Mouse (Mus musculus): ENCODE data around the gene Rpap2. TPM values are rescaled to one million over a fixed set of nuclear protein-coding genes. Genes with fewer than 3 reads are reported as not detected.

The Rpap2 gene
- polyA plus RNA-seq, 1 experiment from 2014 or later = 21.8 TPM

- WGBS = 95% methylated on average over 8 of the region's 8 CpGs
- Histone ChIP-seq H3K4me1 (replicated peaks) (no peaks in the 10 kb centered on the region), H3K9me3 (no peaks in the 10 kb centered on the region), H3K36me3 (0 out of 2 replicates have a peak, but pooled peaks cover 20% of the 10 kb centered on the region), H3K4me3 (no peak overlapping the region), H3K9ac (no peak overlapping the region), H3K27ac (replicated peaks) (no peak overlapping the region), H3K4me2 (no peak overlapping the region), H3K27me3 (no peaks in the 10 kb centered on the region)
- no peak for ATAC-seq (ENCODE audit: low read depth)
Observed at GRCm38 (mm10) chr5:107638366-107638765, 41.2 kb downstream of the Rpap2 start.

- Histone ChIP-seq H3K27me3 (no peaks in the 10 kb centered on the region), H3K27ac (replicated peaks) (no peak overlapping the region), H3K9ac (no peak overlapping the region), H3K4me1 (replicated peaks) (no peaks in the 10 kb centered on the region), H3K9me3 (no peaks in the 10 kb centered on the region), H3K4me2 (no peak overlapping the region), H3K4me3 (no peak overlapping the region), H3K36me3 (0 out of 2 replicates have a peak, but pooled peaks cover 23% of the 10 kb centered on the region)
- ATAC-seq (ENCODE audit: low read depth) = no peak
- WGBS = 93% methylated on average over 2 of the region's 2 CpGs
Observed at GRCm38 (mm10) chr5:107644595-107644994, 47.4 kb downstream of the Rpap2 start.

GRCm38 (mm10) chr5:107645935-107646334, 48.8 kb downstream of the Rpap2 start:
- Histone ChIP-seq H3K9me3 (no peaks in the 10 kb centered on the region), H3K27me3 (no peaks in the 10 kb centered on the region), H3K27ac (replicated peaks) (no peak overlapping the region), H3K36me3 (0 out of 2 replicates have a peak, but pooled peaks cover 21% of the 10 kb centered on the region), H3K4me3 (no peak overlapping the region), H3K4me2 (no peak overlapping the region), H3K4me1 (replicated peaks) (no peaks in the 10 kb centered on the region), H3K9ac (no peak overlapping the region)
- no peak for ATAC-seq (ENCODE audit: low read depth)
- 84% methylated on average over 2 of the region's 2 CpGs for WGBS

- ATAC-seq (ENCODE audit: low read depth) = no peak
Observed at GRCm38 (mm10) chr5:107647580-107647979, 50.4 kb downstream of the Rpap2 start.

GRCm38 (mm10) chr5:107648552-107649125, 51.5 kb downstream of the Rpap2 start:
- no peak for ATAC-seq (ENCODE audit: low read depth)
- Histone ChIP-seq H3K4me1 (replicated peaks) (no peaks in the 10 kb centered on the region), H3K9me3 (no peaks in the 10 kb centered on the region), H3K9ac (no peak overlapping the region), H3K4me2 (no peak overlapping the region), H3K27me3 (no peaks in the 10 kb centered on the region), H3K4me3 (no peak overlapping the region), H3K36me3 (0 out of 2 replicates have a peak, but pooled peaks cover 8% of the 10 kb centered on the region), H3K27ac (replicated peaks) (no peak overlapping the region)
- WGBS = 69% methylated on average over 5 of the region's 5 CpGs

More at GRCm38 (mm10) chr5:107647580-107647979, 50.4 kb downstream of the Rpap2 start:
- Histone ChIP-seq H3K36me3 (0 out of 2 replicates have a peak, but pooled peaks cover 14% of the 10 kb centered on the region), H3K4me2 (no peak overlapping the region), H3K27me3 (no peaks in the 10 kb centered on the region), H3K9me3 (no peaks in the 10 kb centered on the region), H3K27ac (replicated peaks) (no peak overlapping the region), H3K4me3 (no peak overlapping the region), H3K4me1 (replicated peaks) (no peaks in the 10 kb centered on the region), H3K9ac (no peak overlapping the region)
- 64% methylated on average over 4 of the region's 4 CpGs for WGBS

GRCm38 (mm10) chr5:107649680-107650079, 52.5 kb downstream of the Rpap2 start:
- WGBS = 90% methylated on average over 2 of the region's 2 CpGs
- H3K36me3 ChIP-seq = 0 out of 2 replicates have a peak, but pooled peaks cover 7% of the 10 kb centered on the region
- H3K9me3 ChIP-seq = no peaks in the 10 kb centered on the region

GRCm38 (mm10) chr5:107650427-107650826, 53.3 kb downstream of the Rpap2 start:
- no peaks in the 10 kb centered on the region for H3K27me3 ChIP-seq
- no peak overlapping the region for H3K27ac ChIP-seq (replicated peaks)
- H3K4me1 ChIP-seq (replicated peaks) = no peaks in the 10 kb centered on the region
- no peak overlapping the region for H3K4me3 ChIP-seq
- no peak for ATAC-seq (ENCODE audit: low read depth)
- H3K4me2 ChIP-seq = no peak overlapping the region
- no peak overlapping the region for H3K9ac ChIP-seq
- no peaks in the 10 kb centered on the region for H3K9me3 ChIP-seq
- WGBS = 88% methylated on average over 1 of the region's 1 CpGs
- no peaks in the 10 kb centered on the region for H3K36me3 ChIP-seq

More at GRCm38 (mm10) chr5:107649680-107650079, 52.5 kb downstream of the Rpap2 start:
- no peak overlapping the region for H3K27ac ChIP-seq (replicated peaks)
- no peak overlapping the region for H3K9ac ChIP-seq
- no peaks in the 10 kb centered on the region for H3K27me3 ChIP-seq
- no peak for ATAC-seq (ENCODE audit: low read depth)
- no peak overlapping the region for H3K4me3 ChIP-seq
- H3K4me2 ChIP-seq = no peak overlapping the region
- no peaks in the 10 kb centered on the region for H3K4me1 ChIP-seq (replicated peaks)

- no peak for ATAC-seq (ENCODE audit: low read depth)
- peaks cover 6% of the 10 kb centered on the region for H3K36me3 ChIP-seq
- H3K27ac ChIP-seq (replicated peaks) = no peak overlapping the region
- H3K9me3 ChIP-seq = no peaks in the 10 kb centered on the region
- no peak overlapping the region for H3K4me2 ChIP-seq
- H3K4me3 ChIP-seq = no peak overlapping the region
- no peak overlapping the region for H3K9ac ChIP-seq
- H3K27me3 ChIP-seq = no peaks in the 10 kb centered on the region
- WGBS = 94% methylated on average over 4 of the region's 4 CpGs
- no peaks in the 10 kb centered on the region for H3K4me1 ChIP-seq (replicated peaks)
Observed at GRCm38 (mm10) chr5:107652055-107652660, 55.0 kb downstream of the Rpap2 start.

- H3K27me3 ChIP-seq = no peaks in the 10 kb centered on the region
- no peaks in the 10 kb centered on the region for H3K9me3 ChIP-seq
- H3K4me2 ChIP-seq = no peak overlapping the region
- WGBS = 66% methylated on average over 5 of the region's 5 CpGs
- no peaks in the 10 kb centered on the region for H3K36me3 ChIP-seq
- no peak overlapping the region for H3K27ac ChIP-seq (replicated peaks)
- ATAC-seq (ENCODE audit: low read depth) = no peak
- H3K9ac ChIP-seq = no peak overlapping the region
- no peak overlapping the region for H3K4me3 ChIP-seq
- H3K4me1 ChIP-seq (replicated peaks) = no peaks in the 10 kb centered on the region
Observed at GRCm38 (mm10) chr5:107678392-107678791, 81.2 kb downstream of the Rpap2 start.

GRCm38 (mm10) chr5:107681300-107681699, 84.1 kb downstream of the Rpap2 start:
- 91% methylated on average over 5 of the region's 5 CpGs for WGBS
- ATAC-seq (ENCODE audit: low read depth) = no peak
- no peaks in the 10 kb centered on the region for H3K36me3 ChIP-seq
- H3K4me2 ChIP-seq = no peak overlapping the region
- no peaks in the 10 kb centered on the region for H3K9me3 ChIP-seq
- no peak overlapping the region for H3K4me3 ChIP-seq
- H3K4me1 ChIP-seq (replicated peaks) = no peaks in the 10 kb centered on the region
- H3K27ac ChIP-seq (replicated peaks) = no peak overlapping the region
- no peaks in the 10 kb centered on the region for H3K27me3 ChIP-seq
- no peak overlapping the region for H3K9ac ChIP-seq

- Histone ChIP-seq H3K36me3 (no peaks in the 10 kb centered on the region), H3K4me3 (no peak overlapping the region), H3K27me3 (peaks cover 10% of the 10 kb centered on the region), H3K9me3 (no peaks in the 10 kb centered on the region), H3K4me2 (no peak overlapping the region), H3K27ac (replicated peaks) (no peak overlapping the region), H3K4me1 (replicated peaks) (peaks cover 10% of the 10 kb centered on the region; the same call in 1 of the 2 replicates), H3K9ac (no peak overlapping the region)
- no peak for ATAC-seq (ENCODE audit: low read depth)
- WGBS = 84% methylated on average over 2 of the region's 2 CpGs
Observed at GRCm38 (mm10) chr5:107684380-107684779, 87.2 kb downstream of the Rpap2 start.

GRCm38 (mm10) chr5:107687161-107687560, 90.0 kb downstream of the Rpap2 start:
- ATAC-seq (ENCODE audit: low read depth) = no peak
- peaks cover 21% of the 10 kb centered on the region for H3K27me3 ChIP-seq
- H3K27ac ChIP-seq (replicated peaks) = no peak overlapping the region
- peaks cover 10% of the 10 kb centered on the region; the same call in 1 of the 2 replicates for H3K4me1 ChIP-seq (replicated peaks)
- no peaks in the 10 kb centered on the region for H3K9me3 ChIP-seq
- H3K36me3 ChIP-seq = no peaks in the 10 kb centered on the region
- 90% methylated on average over 5 of the region's 5 CpGs for WGBS
- H3K9ac ChIP-seq = no peak overlapping the region
- no peak overlapping the region for H3K4me3 ChIP-seq
- no peak overlapping the region for H3K4me2 ChIP-seq
